Mouse (Mus musculus) liver, adult 2 months (tissue): ENCODE measurements around the gene 6030452D12Rik.

ENCODE experiments used
- CTCF ChIP-seq: fragments of 200-500 bp; IDR thresholded peaks from 2 replicates; pipeline ENCODE4 v1.5.1; 2011; ENCODE audit warnings: low read depth, low read length, control low read depth
- POLR2A ChIP-seq: fragments of 200-500 bp; IDR thresholded peaks from 2 replicates; pipeline ENCODE4 v1.6.1; 2011; ENCODE audit warnings: low read length, control low read depth; ENCODE audit not compliant: insufficient read depth; ENCODE audit errors: extremely low read depth

DNA sequence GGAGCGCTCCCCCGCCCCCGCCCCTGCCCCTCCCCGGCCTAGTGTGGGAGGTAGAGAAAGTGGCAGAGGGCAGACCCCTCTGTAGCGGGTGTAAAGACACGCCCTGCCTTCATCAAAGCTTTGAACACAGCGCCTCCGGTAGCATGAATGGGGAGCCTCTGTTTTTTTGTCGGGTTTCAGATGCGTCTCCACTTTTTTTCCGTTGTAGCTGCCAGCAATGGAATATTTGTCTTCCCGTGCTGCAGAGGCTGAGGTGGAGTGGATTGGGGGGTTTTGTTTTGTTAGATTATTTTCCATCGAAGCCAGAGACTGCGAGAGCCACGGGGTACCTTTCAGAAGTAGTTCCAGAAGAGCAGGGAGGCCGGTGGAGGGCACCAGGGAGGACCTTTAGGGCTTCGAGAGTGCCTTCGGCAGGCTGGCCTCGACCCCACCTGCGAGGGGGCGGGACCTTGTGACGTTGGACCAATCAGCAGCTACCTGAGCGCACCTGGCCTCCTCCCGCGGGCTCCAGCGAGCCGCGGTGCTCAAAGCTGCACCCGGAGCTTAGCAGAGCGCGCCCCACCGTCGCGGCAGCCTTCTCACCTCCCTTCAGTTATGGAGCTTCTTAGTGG is 10.1 kb downstream of the 6030452D12Rik start, which contains the start of gene Cdh3:
- TF ChIP-seq CTCF (no peak), POLR2A (no peak)
